Mouse (Mus musculus) CD4-positive helper T cell, adult 2 months (primary cell): Measurements from ENCODE around the gene Odf3l2.

Source experiments
- DNase-seq: peaks from one replicate; pipeline ENCODE4 v3.0.0-alpha.2; 2012; ENCODE audit warnings: low read depth, missing footprints, low spot score

Gene Odf3l2

GRCm38 (mm10) chr10:79631432-79631831 lies 14.1 kb downstream of the Odf3l2 start:
- DNase-seq = no peak

DNA sequence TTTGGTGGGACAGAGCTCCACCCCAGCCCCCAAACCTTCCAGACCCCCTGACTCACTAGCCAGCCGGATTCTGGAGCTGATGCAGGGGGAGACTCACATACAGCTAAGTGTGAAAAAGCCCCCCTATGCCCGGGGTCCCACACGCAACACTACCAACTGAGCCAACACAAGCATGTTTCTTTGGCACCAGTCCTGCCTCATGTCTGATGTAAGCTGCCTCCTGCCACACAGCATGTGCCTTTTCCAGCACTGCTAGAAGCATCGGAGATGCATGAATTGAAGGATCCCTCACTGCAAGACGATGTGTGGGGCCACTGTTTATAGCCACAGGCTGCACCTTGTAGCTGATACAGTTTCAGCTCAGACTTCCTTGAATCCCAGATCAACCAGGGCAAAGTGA lies 17.2 kb downstream of the Odf3l2 start:
- DNase-seq = no peak

DNA sequence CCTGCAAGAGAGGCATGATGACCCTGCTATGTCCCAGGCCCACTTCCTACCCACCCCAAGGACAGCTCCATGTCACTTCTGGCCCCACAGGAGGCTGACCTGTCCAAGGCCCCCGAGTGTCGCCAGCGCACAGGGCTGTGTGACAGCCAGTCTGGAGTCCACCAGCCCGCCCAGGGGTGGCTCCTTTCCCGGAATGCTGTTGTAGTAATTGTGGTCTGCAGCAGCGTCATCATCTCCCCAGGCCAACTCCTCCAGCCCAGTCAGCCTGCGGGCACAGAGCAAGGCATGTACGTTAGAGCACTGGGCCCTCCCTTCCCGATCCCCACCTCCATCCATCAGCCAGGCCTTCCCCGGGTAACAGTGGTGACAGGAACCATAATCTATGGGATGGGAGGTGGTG lies 19.4 kb downstream of the Odf3l2 start:
- DNase-seq = no peak

- DNase-seq = no peak
Measured at GRCm38 (mm10) chr10:79625398-79625797, 20.1 kb downstream of the Odf3l2 start.

DNA sequence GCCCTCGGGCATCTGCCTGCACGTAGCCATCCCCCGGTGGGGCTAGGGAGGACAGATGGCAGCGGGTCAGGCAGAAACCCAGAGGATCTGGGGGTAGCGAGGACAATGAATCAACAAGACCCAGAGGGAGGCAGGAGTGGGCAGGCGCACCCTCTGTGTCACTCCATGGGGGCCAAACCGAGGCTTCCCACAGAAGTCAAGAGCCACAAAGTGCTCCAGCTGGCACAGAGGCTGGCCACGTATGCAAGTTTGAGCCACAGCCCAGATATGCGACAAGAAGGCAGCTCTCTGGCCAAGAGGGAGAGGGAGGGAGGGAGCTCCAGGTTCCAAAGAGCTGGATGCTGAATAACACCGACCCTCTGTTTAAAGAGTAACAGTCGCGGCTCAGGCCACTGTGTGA lies 21.6 kb downstream of the Odf3l2 start:
- DNase-seq = no peak

- no peak for DNase-seq
Measured at GRCm38 (mm10) chr10:79616376-79616775, 29.2 kb downstream of the Odf3l2 start.

DNA sequence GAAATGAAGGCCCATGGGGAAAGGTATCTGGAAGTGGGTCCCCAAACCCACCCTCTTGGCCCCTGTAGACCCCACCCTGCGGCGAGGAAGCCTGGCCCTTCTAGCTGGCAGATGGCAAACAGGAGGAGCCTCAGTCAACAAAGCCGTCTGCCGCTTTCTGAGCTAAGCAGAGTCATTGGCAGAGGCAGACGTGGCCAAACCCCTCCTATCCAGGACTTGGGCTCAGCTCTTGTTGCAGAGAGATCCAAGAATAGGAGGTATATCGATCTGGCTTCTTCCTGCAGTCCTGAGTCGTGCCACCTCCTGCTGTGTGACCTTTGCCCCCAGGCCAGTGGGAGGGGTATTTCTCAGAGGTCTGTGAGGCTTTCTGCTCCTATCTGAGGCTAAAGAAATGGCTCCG lies 29.7 kb downstream of the Odf3l2 start:
- no peak for DNase-seq

DNA sequence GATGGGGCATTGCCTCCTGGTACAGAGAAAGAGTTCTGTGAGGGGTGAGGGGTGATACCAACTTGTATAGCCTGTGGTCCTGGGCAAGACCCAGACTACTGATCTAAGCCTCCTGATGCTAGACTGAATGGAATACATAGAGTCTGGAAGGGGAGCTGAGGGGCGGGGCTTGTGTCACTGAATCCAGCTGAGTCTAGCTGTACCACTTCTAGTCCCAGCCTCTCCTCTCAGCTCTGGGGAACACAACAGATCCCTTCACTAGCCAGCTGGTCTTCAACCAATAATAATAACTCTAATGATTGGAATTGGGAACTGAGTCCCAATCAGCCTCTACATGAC lies 31.3 kb downstream of the Odf3l2 start:
- DNase-seq = no peak

DNA sequence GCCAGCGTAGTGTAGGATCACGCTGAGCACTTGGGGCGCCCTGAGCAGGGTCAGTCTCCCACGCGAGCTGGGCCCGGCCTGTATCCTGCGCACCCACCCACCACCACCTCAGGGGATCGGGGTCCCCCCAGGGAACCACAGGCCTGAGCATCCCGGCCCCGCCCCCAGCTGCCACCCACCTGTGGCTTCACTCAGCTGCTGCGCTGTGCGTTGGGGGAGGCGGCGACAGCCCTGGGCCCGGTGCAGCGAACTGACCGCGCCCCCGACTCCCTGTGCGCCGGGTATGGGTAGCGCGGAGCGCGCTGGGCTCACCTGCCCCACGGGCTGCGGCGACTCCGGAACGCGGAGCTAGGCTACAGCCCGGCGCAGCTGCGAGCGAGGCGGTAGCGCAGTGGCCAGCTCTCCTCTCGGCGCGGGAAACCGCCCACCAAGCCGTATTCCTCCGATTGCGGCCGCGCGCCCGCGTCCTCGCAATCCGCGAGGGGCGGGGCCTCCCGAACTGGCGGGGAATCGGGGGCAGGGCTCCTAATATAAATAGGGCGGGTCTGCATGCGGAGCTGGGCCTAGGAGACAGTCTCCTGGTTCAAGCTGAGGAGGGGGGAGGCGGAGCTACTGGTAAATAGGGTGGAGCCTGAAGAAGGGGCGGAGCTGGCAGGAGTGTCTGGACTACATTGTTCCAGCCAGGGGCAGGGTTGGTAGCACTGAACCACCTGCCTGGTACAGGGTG lies 31.8 kb downstream of the Odf3l2 start, which contains the start of gene C2cd4c:
Gene C2cd4c (minus strand): TSS at position 448 of the 727 bp plus-strand sequence.
- DNase-seq = peak; percentile 34

- DNase-seq = no peak
Measured at GRCm38 (mm10) chr10:79612192-79613135, 33.1 kb downstream of the Odf3l2 start.

DNA sequence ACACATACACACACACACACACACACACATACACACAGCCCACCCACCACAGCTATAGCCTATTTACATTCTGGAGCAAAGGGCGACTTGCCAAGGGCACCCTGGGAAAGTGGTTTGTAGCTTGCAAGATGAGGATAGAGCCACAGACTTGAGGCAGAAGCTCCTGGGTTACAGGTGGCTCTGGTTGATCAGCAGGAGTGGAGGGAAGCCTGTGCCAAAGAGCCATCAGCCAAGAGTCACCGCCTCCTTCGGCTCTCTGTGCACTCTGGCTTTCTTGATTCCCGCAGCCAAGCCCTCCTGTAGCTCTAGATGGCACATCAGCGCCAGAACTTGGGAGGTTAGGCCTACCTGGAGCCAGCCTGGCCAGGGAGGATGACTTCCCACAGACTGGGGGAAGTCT lies 34.2 kb downstream of the Odf3l2 start:
- DNase-seq = no peak

- no peak for DNase-seq
Measured at GRCm38 (mm10) chr10:79609276-79609675, 36.3 kb downstream of the Odf3l2 start.

DNA sequence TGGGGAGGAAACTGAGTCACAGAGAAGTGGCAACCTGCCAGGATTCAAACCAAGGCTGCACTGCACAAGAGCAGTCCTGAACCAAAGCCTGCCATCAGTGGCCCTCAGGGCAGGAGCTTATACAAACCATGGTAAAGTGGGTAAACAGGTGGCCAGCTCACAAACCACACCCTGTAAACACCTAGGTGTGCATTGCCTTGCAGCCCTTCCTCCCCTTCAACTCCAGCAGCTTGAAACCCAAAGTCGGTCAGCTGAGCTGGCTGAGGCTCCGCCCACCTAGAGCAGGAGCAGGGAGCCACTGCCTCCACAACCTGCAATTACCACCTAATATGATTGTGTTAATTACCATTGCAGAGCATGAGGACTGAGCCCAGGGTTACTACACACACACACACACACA lies 37.6 kb downstream of the Odf3l2 start:
- DNase-seq = no peak

GRCm38 (mm10) chr10:79606537-79606936 lies 39.0 kb downstream of the Odf3l2 start:
- no peak for DNase-seq

DNA sequence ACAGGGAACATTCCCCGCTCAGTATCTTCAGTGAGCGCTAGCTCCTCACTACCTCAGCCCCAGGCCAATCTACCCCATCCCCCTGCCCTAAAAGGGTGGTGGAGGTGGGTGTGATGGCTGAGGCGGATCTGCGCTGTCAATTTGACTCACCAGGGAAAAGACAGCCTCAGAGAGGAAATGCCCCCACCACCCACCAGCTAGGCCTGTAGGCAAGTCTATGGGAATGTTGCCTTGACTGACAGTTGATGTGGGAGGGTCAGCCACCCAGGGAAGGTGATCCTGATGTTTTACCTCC lies 47.7 kb downstream of the Odf3l2 start:
- no peak for DNase-seq

DNA sequence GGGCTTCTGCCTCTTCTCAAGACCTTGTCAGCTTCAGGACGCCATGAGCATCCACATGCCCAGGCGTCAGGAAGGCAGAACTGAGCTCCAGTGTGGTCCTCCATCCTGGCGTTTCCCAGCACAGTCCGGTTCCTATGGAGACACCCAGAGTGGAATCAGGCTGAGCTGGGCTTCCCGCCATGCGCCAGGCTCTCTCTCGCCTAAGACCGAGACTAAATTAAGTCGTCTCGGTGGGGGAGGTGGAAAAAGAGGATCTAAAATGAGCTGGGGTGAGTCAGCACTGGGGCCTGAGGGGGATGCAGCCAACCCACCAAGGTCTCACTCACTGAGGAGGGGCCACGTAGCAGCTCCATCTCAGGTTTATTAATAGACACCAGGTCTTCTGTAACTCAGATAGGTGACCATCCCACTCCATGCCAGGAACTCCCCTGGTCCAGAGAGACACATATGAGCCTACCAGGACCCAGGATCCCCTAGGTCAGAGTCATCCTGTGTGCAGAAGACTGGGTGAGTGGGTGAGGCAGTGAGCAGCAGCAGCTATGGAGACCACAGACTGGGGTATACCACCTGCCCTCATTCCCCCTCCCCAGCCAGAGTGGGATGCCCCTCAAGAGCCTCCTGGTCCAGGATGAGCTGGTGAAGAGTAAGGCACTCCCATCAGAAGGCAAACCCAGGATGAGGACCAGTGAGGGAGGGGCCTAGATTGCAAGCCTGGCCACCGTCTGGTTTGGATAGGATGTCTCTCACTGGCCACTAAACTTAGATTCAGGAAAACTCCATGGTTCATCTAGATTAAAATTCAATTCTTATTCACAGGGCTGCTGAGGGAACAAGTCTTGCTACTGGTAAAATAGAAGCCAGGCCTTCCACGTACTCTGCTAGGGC lies 48.2 kb downstream of the Odf3l2 start:
- no peak for DNase-seq

GRCm38 (mm10) chr10:79595590-79595929 lies 50.0 kb downstream of the Odf3l2 start:
- DNase-seq = no peak

DNA sequence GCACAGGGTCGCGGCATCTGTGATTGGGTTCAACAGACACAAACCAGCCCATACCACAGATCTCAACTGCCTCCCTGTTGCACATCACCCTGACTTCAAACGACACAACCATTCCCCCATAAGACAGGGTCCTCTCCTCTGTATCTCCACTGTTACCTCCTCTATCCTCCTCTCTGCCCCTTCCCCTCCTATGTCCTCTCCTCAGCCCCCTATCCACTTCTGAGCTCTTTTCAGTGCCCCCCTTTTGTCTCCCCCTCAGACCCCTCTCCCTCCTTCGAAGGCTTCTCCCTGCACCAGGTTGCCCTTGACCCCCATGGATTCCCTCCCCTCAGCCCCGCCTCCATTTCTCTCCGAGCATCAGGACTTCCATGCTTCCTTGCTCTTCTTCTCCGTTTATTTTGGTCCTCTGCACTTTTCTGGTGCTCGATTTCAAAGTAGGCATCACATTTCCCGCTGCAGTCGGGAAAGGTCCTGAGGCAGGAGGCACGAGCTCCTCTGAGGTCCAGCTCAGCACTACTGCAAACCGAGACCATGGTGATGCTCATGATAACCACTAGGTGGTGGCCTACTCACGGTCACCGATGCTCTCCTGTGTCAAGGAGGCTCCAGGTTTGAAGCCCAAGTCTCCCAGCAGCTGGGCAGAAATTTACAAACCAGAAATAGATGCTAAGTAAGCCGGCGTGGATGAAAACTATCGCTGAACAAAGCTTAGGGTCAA lies 50.5 kb downstream of the Odf3l2 start:
- DNase-seq = peak; percentile 54

DNA sequence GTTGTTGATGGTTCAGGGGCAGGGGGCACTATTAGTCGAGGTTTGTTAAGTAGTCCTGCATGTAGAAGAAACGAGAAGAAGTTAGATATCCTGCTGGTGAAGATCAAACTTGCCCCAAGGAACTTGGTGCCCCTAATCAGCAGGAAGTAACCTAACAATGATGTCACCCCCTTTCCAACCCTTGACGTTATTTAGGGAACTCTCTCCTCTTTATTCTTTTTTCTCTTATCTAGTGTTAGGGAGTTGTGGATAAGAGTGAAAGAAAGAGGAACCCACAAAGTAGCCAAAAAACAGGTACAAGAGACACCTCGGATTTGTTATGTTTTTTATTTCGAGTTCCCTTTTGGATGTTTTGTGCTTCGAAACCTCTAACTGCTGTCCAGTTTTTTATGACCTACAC lies 51.4 kb downstream of the Odf3l2 start:
- no peak for DNase-seq

DNA sequence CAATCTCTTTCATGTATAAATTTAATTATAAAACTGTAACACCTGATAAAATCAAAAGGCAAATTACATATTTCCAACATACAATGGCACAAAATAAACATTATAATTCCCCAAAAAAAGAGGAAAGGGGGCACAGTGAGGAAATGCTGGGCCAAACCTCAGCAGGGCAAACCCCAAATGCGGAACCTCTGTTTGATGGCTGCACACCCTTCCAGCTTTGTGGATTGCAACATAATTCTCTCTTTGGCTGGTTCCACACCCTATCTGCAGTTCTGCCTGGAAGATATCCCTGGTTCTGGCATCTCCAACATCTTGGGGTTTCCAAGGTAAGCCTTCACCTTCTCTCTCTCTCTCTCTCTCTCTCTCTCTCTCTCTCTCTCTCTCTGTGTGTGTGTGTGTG lies 54.8 kb downstream of the Odf3l2 start:
- no peak for DNase-seq
